Mouse (Mus musculus) layer of hippocampus, postnatal 36 days (tissue): ENCODE measurements around the gene 4930539E08Rik. TPM values are rescaled to one million over a fixed set of nuclear protein-coding genes. Genes with fewer than 3 reads are reported as not detected.

Experiments used
- DNase-seq, 2 experiments: peaks; one replicate each; pipeline ENCODE4 v3.0.0; 2022
- total RNA-seq, 2 experiments: library from RNA; stranded (reverse); gene quantifications; 2 replicates each; pipeline ENCODE4 v1.2.3; 2021

Gene 4930539E08Rik
- total RNA-seq, result 1 to 10 TPM; 3.2 to 4.6 TPM

GRCm38 (mm10) chr17:28915060-28915628, at the start of gene 4930539E08Rik:
Gene 4930539E08Rik, minus strand, starts transcription at chr17:28915324.
- no peak for DNase-seq

- DNase-seq, result no peak
Observed at GRCm38 (mm10) chr17:28961596-28961995, 46.5 kb upstream of the 4930539E08Rik start.

GRCm38 (mm10) chr17:28960597-28960996, 45.5 kb upstream of the 4930539E08Rik start:
- no peak for DNase-seq

GRCm38 (mm10) chr17:28954416-28954815, 39.3 kb upstream of the 4930539E08Rik start:
- no peak for DNase-seq

- no peak for DNase-seq
Observed at GRCm38 (mm10) chr17:28953251-28953650, 38.1 kb upstream of the 4930539E08Rik start.

GRCm38 (mm10) chr17:28951831-28952799, 37.0 kb upstream of the 4930539E08Rik start, which contains the start of gene Kctd20:
Gene Kctd20, plus strand, starts transcription at chr17:28951950.
- DNase-seq, result peak; percentile 89 to 90

- no peak for DNase-seq
Observed at GRCm38 (mm10) chr17:28950751-28951150, 35.6 kb upstream of the 4930539E08Rik start.

- DNase-seq, result no peak
Observed at GRCm38 (mm10) chr17:28948661-28949060, 33.5 kb upstream of the 4930539E08Rik start.

- no peak for DNase-seq
Observed at GRCm38 (mm10) chr17:28947011-28947939, 32.2 kb upstream of the 4930539E08Rik start.

GRCm38 (mm10) chr17:28944481-28944880, 29.4 kb upstream of the 4930539E08Rik start:
- no peak for DNase-seq

GRCm38 (mm10) chr17:28943740-28944139, 28.6 kb upstream of the 4930539E08Rik start, which contains the start of gene Pxt1:
Gene Pxt1, minus strand, starts transcription at chr17:28943840.
- DNase-seq, result no peak

GRCm38 (mm10) chr17:28942101-28942500, 27.0 kb upstream of the 4930539E08Rik start:
- DNase-seq, result no peak

GRCm38 (mm10) chr17:28940776-28941555, 25.8 kb upstream of the 4930539E08Rik start:
- DNase-seq, result no peak

- DNase-seq, result no peak
Observed at GRCm38 (mm10) chr17:28936622-28937345, 21.7 kb upstream of the 4930539E08Rik start.

GRCm38 (mm10) chr17:28936133-28936532, 21.0 kb upstream of the 4930539E08Rik start:
- no peak for DNase-seq

- DNase-seq, result no peak
Observed at GRCm38 (mm10) chr17:28934120-28934916, 19.2 kb upstream of the 4930539E08Rik start.

GRCm38 (mm10) chr17:28932274-28932673, 17.1 kb upstream of the 4930539E08Rik start:
- DNase-seq, result no peak

GRCm38 (mm10) chr17:28931436-28932211, 16.5 kb upstream of the 4930539E08Rik start:
- no peak for DNase-seq
